7 mouse cellular contexts compared by ENCODE assay signal in the genomic region with DNA sequence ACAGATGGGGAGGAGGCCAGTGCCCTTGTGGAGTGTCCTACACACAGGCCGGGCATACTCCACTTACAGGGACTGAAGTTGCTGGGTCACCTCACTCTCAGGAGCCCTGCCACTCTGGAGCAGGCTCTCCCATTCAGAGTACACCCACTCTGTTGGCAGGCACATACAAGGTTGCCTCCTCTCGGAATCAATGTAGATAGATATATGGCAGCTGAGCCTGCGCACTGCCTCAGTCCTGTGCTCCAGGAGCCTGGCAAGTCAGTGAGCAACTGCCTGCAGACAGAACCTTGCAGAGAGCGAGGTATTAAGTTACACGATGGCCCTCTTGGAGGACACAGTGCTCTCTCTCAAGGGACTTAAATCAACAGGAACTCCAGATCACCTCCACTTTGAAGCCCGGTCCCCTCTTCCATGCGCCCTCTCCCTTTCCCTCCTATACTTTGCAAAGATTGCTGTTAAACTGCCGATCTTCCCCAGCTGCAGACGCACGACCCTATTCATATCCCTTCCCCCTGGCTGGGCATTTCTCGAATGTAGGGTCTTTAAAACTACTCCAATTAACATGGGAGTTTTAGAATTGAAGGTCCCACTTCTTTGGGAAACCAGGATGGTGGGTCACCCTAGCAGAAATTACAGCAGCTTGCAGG. TPM values are rescaled to one million over a fixed set of nuclear protein-coding genes. Genes with fewer than 3 reads are reported as not detected.
DNase-seq lines count a peak whose midpoint lies in the region; ATAC-seq lines count a peak whose summit lies in the region.

No protein-coding gene starts in this region.

- H3K4me1 ChIP-seq in forebrain, embryonic 11.5 days (replicated peaks; ENCODE audit: control insufficient read depth, insufficient read depth, low read length): peaks cover 35% of the 10 kb centered on the region
- peaks cover 68% of the 10 kb centered on the region for H3K4me1 ChIP-seq in liver, embryonic 13.5 days (replicated peaks)

- intact Hi-C loops in left cerebral cortex, postnatal 25 days (cut with DNase I): loop anchor here (10.0 kb wide), 1 partner anchor 281 kb away; a partner anchor contains a TSS
- intact Hi-C loops in left cerebral cortex, postnatal 4 days (cut with DNase I): no loop called here

- peaks cover 4% of the 10 kb centered on the region; the same call in 1 of the 2 replicates for H3K36me3 ChIP-seq in forebrain, embryonic 11.5 days (ENCODE audit: control insufficient read depth, insufficient read depth, low read length)
- H3K36me3 ChIP-seq in liver, embryonic 13.5 days: peaks cover 27% of the 10 kb centered on the region

- no peaks in the 10 kb centered on the region for H3K9me3 ChIP-seq in forebrain, embryonic 11.5 days (ENCODE audit: control insufficient read depth, low read length)
- no peaks in the 10 kb centered on the region for H3K9me3 ChIP-seq in liver, embryonic 13.5 days (replicated peaks)

- WGBS in forebrain, embryonic 11.5 days: 12% methylated on average over 11 of the region's 11 CpGs
- WGBS in liver, embryonic 13.5 days (ENCODE audit: insufficient replicate concordance): 52% methylated on average over 11 of the region's 11 CpGs

- DNase-seq in left cerebral cortex, postnatal 25 days (ENCODE audit: low spot score in 2 of 2): peak; percentile 49 to 71
- DNase-seq in left cerebral cortex, postnatal 4 days: no peak
- peak; percentile 79 for DNase-seq in brain, adult 2 months (ENCODE audit: low read depth, low spot score)
- no peak for DNase-seq in forebrain, embryonic 11.5 days (ENCODE audit: low spot score)
- no peak for DNase-seq in liver, embryonic 13.5 days
- no peak for DNase-seq in ovary, postnatal 36 days (ENCODE audit: low spot score)

- H3K4me3 ChIP-seq in forebrain, embryonic 11.5 days (ENCODE audit: low read depth, low read length): peak overlapping the region; percentile 97
- peak overlapping the region; percentile 96 for H3K4me3 ChIP-seq in liver, embryonic 13.5 days (replicated peaks)

- peaks cover 12% of the 10 kb centered on the region; the same call in 1 of the 2 replicates for H3K27me3 ChIP-seq in forebrain, embryonic 11.5 days (ENCODE audit: control insufficient read depth, insufficient read depth, low read length)
- peaks cover 54% of the 10 kb centered on the region for H3K27me3 ChIP-seq in liver, embryonic 13.5 days

- peak overlapping the region; percentile 99 for H3K9ac ChIP-seq in forebrain, embryonic 11.5 days (ENCODE audit: low read length)
- peak overlapping the region; percentile 99 for H3K9ac ChIP-seq in liver, embryonic 13.5 days

- H3K4me2 ChIP-seq in forebrain, embryonic 11.5 days (ENCODE audit: low read depth, low read length, severe bottlenecking): peak overlapping the region; percentile 87
- peak overlapping the region; percentile 81 for H3K4me2 ChIP-seq in liver, embryonic 13.5 days

- 0 out of 2 replicates have a peak, but pooled peaks have one; percentile 1 for ATAC-seq in forebrain, embryonic 11.5 days (replicated peaks; ENCODE audit: low FRiP score)
- ATAC-seq in liver, embryonic 13.5 days (ENCODE audit: low read depth): no peak
- ATAC-seq in activated CD4-positive, CD25-positive, alpha-beta regulatory T cell, adult 4 months: no peak

- H3K27ac ChIP-seq in forebrain, embryonic 11.5 days (ENCODE audit: low read depth, low read length): peak overlapping the region; percentile 98
- H3K27ac ChIP-seq in liver, embryonic 13.5 days: no peak overlapping the region

RNA-seq across cellular contexts. Expression of a gene that starts 0.6 kb away (rescaled TPM):
- total RNA-seq in left cerebral cortex, postnatal 25 days (2021): 10 to 100 TPM; 37.6 to 39.8 TPM
- 10 to 100 TPM; 34.5 to 39.8 TPM for total RNA-seq in left cerebral cortex, postnatal 4 days (2021)
- 43.1 and 49.1 TPM in 2 replicates for polyA plus RNA-seq in forebrain, embryonic 11.5 days (2014; fragmentation: Nextera tagmentation; extraction: Ambion mirVana)
- polyA plus RNA-seq in liver, embryonic 13.5 days (2015; fragmentation: Nextera tagmentation; extraction: Ambion mirVana): 23.9 and 27.0 TPM in 2 replicates
- 10 to 100 TPM; 37.4 to 40.1 TPM for polyA plus RNA-seq in activated CD4-positive, CD25-positive, alpha-beta regulatory T cell, adult 4 months (2017; shearing (Covaris generic))

RNA-seq across cellular contexts. Expression of a gene that starts 2.6 kb away (rescaled TPM):
- 10 to 100 TPM; 35.8 to 41.3 TPM for total RNA-seq in left cerebral cortex, postnatal 25 days (2021)
- total RNA-seq in left cerebral cortex, postnatal 4 days (2021): 10 to 100 TPM; 56.8 to 74.5 TPM
- 313 and 318 TPM in 2 replicates for polyA plus RNA-seq in forebrain, embryonic 11.5 days (2014; fragmentation: Nextera tagmentation; extraction: Ambion mirVana)
- 0.08 and 0.23 TPM in 2 replicates for polyA plus RNA-seq in liver, embryonic 13.5 days (2015; fragmentation: Nextera tagmentation; extraction: Ambion mirVana)
- polyA plus RNA-seq in activated CD4-positive, CD25-positive, alpha-beta regulatory T cell, adult 4 months (2017; shearing (Covaris generic)): 1 to 10 TPM; 1.0 to 1.1 TPM

RNA-seq across cellular contexts. Expression of a gene that starts 35.0 kb away (rescaled TPM):
- total RNA-seq in left cerebral cortex, postnatal 25 days (2021): 1 to 10 TPM; 1.3 to 1.7 TPM
- total RNA-seq in left cerebral cortex, postnatal 4 days (2021): 1 to 10 TPM in 1 of 2 experiments, under 1 TPM in 1; 0.58 to 1.1 TPM
- polyA plus RNA-seq in forebrain, embryonic 11.5 days (2014; fragmentation: Nextera tagmentation; extraction: Ambion mirVana): 0.61 and 1.4 TPM in 2 replicates
- polyA plus RNA-seq in liver, embryonic 13.5 days (2015; fragmentation: Nextera tagmentation; extraction: Ambion mirVana): 49.5 and 51.7 TPM in 2 replicates
- polyA plus RNA-seq in activated CD4-positive, CD25-positive, alpha-beta regulatory T cell, adult 4 months (2017; shearing (Covaris generic)): 100 to 1,000 TPM in 1 of 2 experiments, 10 to 100 TPM in 1; 57.3 to 109 TPM

Comparison
In these comparisons a context has a peak if more than half of its experiments do, and no peak if none do; other contexts are left out.
1. DNase-seq: peak in left cerebral cortex, postnatal 25 days (2 of 2) and brain, adult 2 months (single experiment); none in left cerebral cortex, postnatal 4 days (single experiment), forebrain, embryonic 11.5 days (single experiment), liver, embryonic 13.5 days (single experiment) and ovary, postnatal 36 days (single experiment).
2. RNA of a gene that starts 2.6 kb away (polyA plus RNA-seq): 313 to 318 TPM in forebrain, embryonic 11.5 days; 1.0 to 1.1 TPM in activated CD4-positive, CD25-positive, alpha-beta regulatory T cell, adult 4 months and 0.08 to 0.23 TPM in liver, embryonic 13.5 days; every median in the first group is over 100 times any median in the second.
3. RNA of a gene that starts 35.0 kb away (polyA plus RNA-seq): 57.3 to 109 TPM in activated CD4-positive, CD25-positive, alpha-beta regulatory T cell, adult 4 months and 49.5 to 51.7 TPM in liver, embryonic 13.5 days; 0.61 to 1.4 TPM in forebrain, embryonic 11.5 days; every median in the first group is over 10 times any median in the second.